8 mouse cellular contexts compared by ENCODE assay signal in the genomic region with DNA sequence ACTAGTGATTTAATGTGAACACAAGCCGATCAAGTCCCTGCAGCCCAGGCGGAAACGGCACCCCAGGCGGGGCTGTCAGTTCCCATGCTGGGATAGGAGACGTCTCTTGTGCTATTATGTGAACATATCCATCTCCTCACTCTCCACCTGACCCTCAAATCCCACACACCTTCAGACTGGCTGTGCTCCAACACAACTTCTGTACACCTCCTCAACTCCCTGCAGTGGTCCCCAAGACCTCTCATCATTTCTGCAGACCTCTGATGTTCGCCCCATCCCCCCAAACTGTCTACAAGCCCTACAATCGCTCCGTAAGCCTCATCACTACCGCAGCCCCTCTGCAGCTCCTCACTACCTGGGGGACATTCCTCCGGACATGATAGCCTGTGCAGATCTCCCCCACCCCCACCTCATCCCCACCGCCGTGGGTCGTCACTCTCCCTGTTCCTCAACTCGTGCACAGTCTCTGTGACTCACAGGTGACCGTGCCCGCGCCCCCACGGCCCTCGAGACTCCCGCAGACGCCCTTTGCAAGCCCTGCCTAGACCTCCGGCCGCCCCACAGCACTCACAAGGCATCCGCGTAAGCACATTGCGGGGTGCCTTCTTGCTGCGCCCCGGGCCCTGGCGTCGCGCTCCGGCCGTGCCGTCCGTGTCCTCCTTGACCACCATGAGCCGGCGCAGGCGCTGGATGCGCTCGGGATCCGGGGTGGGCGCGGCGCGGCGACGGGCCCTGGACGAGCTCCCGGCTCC. TPM values are rescaled to one million over a fixed set of nuclear protein-coding genes. Genes with fewer than 3 reads are reported as not detected.
DNase-seq lines count a peak whose midpoint lies in the region; ATAC-seq and TF ChIP-seq lines count a peak whose summit lies in the region.

No protein-coding gene starts in this region.

- intact Hi-C loops in left cerebral cortex, adult 2 months (cut with DNase I), result loop anchor here (1.0 to 2.0 kb wide), 3 partner anchors 44 to 271 kb away; no protein-coding TSS in a partner anchor
- intact Hi-C loops in heart, postnatal 10 days (cut with DNase I), result loop anchor here (1.0 to 5.0 kb wide), 2 partner anchors 183 to 272 kb away; no protein-coding TSS in a partner anchor

- H3K4me2 ChIP-seq in neural tube, embryonic 13.5 days, result peak overlapping the region; percentile 76

- WGBS in neural tube, embryonic 13.5 days, result under 1% methylated on average over 49 of the region's 49 CpGs

- H3K4me1 ChIP-seq in neural tube, embryonic 13.5 days (replicated peaks), result peaks cover 23% of the 10 kb centered on the region

- peak overlapping the region; percentile 92 for H3K4me3 ChIP-seq in left cerebral cortex, adult 2 months
- H3K4me3 ChIP-seq in neural tube, embryonic 13.5 days, result peak overlapping the region; percentile 60

- peaks cover 12% of the 10 kb centered on the region for H3K36me3 ChIP-seq in neural tube, embryonic 13.5 days

- peak overlapping the region; percentile 82 for H3K9ac ChIP-seq in neural tube, embryonic 13.5 days

- ATAC-seq in common myeloid progenitor, adult 5-6 weeks (replicated peaks; ENCODE audit: low read depth, poor library complexity, severe bottlenecking), result peak; percentile 24; the same call in 1 of the 2 replicates
- peak; percentile 73 for ATAC-seq in neural tube, embryonic 13.5 days (ENCODE audit: low read depth)

- H3K27ac ChIP-seq in left cerebral cortex, adult 2 months, result peak overlapping the region; percentile 76
- peak overlapping the region; percentile 78 for H3K27ac ChIP-seq in neural tube, embryonic 13.5 days (replicated peaks)

- peak in 1 of 2 experiments; percentile 22 for DNase-seq in left cerebral cortex, adult 2 months (ENCODE audit: extremely low spot score in 1 of 2, low spot score in 2 of 2)
- DNase-seq in left cerebral cortex, adult 8-10 months (ENCODE audit: low spot score in 2 of 2), result no peak
- peak; percentile 51 for DNase-seq in MN1 (ENCODE audit: low spot score)
- peak; percentile 18 to 32 for DNase-seq in heart, postnatal 10 days
- peak; percentile 46 for DNase-seq in liver
- no peak for DNase-seq in adipocyte (ENCODE audit: low spot score)

- no peaks in the 10 kb centered on the region for H3K9me3 ChIP-seq in neural tube, embryonic 13.5 days

- H3K27me3 ChIP-seq in neural tube, embryonic 13.5 days, result no peaks in the 10 kb centered on the region

- TF ChIP-seq CTCF in left cerebral cortex, adult 2 months (IDR thresholded peaks at IDR 0.05), result no peak

RNA-seq across cellular contexts. Expression of a gene that starts 0.7 kb away (rescaled TPM):
- total RNA-seq in left cerebral cortex, adult 2 months (2021), result 10 to 100 TPM; 25.4 to 26.6 TPM
- total RNA-seq in left cerebral cortex, adult 8-10 months (2022), result 10 to 100 TPM; 13.0 to 15.5 (median 13.8) TPM
- total RNA-seq in common myeloid progenitor, adult 5-6 weeks (2017), result 3.2 and 4.1 TPM in 2 replicates
- 1 to 10 TPM; 6.3 to 8.1 TPM for total RNA-seq in heart, postnatal 10 days (2021)
- polyA plus RNA-seq in neural tube, embryonic 13.5 days (2015; fragmentation: Nextera tagmentation; extraction: Ambion mirVana), result 15.1 and 16.9 TPM in 2 replicates

RNA-seq across cellular contexts. Expression of a gene that starts 11.2 kb away (rescaled TPM):
- 10 to 100 TPM; 10.4 to 12.2 TPM for total RNA-seq in left cerebral cortex, adult 2 months (2021)
- total RNA-seq in left cerebral cortex, adult 8-10 months (2022), result 10 to 100 TPM; 10.4 to 11.8 (median 11.4) TPM
- 21.9 and 29.7 TPM in 2 replicates for total RNA-seq in common myeloid progenitor, adult 5-6 weeks (2017)
- total RNA-seq in heart, postnatal 10 days (2021), result 1 to 10 TPM; 6.4 to 9.8 TPM
- 10.0 and 10.7 TPM in 2 replicates for polyA plus RNA-seq in neural tube, embryonic 13.5 days (2015; fragmentation: Nextera tagmentation; extraction: Ambion mirVana)

RNA-seq across cellular contexts. Expression of a gene that starts 36.0 kb away (rescaled TPM):
- total RNA-seq in left cerebral cortex, adult 2 months (2021), result under 1 TPM; 0.12 to 0.25 TPM
- under 1 TPM in 1 of 4 experiments, not detected in 3; 0.11 TPM for total RNA-seq in left cerebral cortex, adult 8-10 months (2022)
- not detected in 2 replicates for total RNA-seq in common myeloid progenitor, adult 5-6 weeks (2017)
- under 1 TPM; 0.24 to 0.30 TPM for total RNA-seq in heart, postnatal 10 days (2021)
- polyA plus RNA-seq in neural tube, embryonic 13.5 days (2015; fragmentation: Nextera tagmentation; extraction: Ambion mirVana), result 0.12 and 0.14 TPM in 2 replicates

Comparison
In these comparisons a context has a peak if more than half of its experiments do, and no peak if none do; other contexts are left out.
1. DNase-seq: peak in MN1 (single experiment), heart, postnatal 10 days (2 of 2) and liver (single experiment); none in left cerebral cortex, adult 8-10 months (0 of 2) and adipocyte (single experiment).